Mouse (Mus musculus) stomach, embryonic 14.5 days (tissue): ENCODE results near the gene Cited2. TPM values are rescaled to one million over a fixed set of nuclear protein-coding genes. Genes with fewer than 3 reads are reported as not detected.

Source experiments
- ATAC-seq: fragments of 200-750 bp; cut with Nextera tagmentation; 2 replicates; pipeline ENCODE4 v1.8.0; 2017; ENCODE audit warnings: low read depth, moderate TSS enrichment; ENCODE audit not compliant: insufficient number of reproducible peaks, insufficient read depth, low FRiP score
- H3K27ac ChIP-seq: fragments of 300-500 bp; sonication (generic); 2 replicates; pipeline ENCODE4 v1.5.1; 2014; ENCODE audit warnings: mild to moderate bottlenecking, low read length, moderate library complexity, mixed read lengths
- H3K27me3 ChIP-seq: fragments of 300-500 bp; sonication (generic); 2 replicates; pipeline ENCODE4 v1.6.1; 2014; ENCODE audit warnings: low read length, control low read depth, mixed read lengths; ENCODE audit not compliant: control insufficient read depth, insufficient read depth
- H3K36me3 ChIP-seq: fragments of 300-500 bp; sonication (generic); 2 replicates; pipeline ENCODE4 v1.6.1; 2014; ENCODE audit warnings: mild to moderate bottlenecking, control low read depth, low read length, moderate library complexity, mixed read lengths; ENCODE audit not compliant: control insufficient read depth, insufficient read depth
- H3K4me1 ChIP-seq: fragments of 300-500 bp; sonication (generic); 2 replicates; pipeline ENCODE4 v1.6.1; 2014; ENCODE audit warnings: low read length, control low read depth, mixed read lengths; ENCODE audit not compliant: control insufficient read depth, insufficient read depth
- H3K4me2 ChIP-seq: fragments of 300-500 bp; sonication (generic); replicated peaks from 2 replicates; pipeline ENCODE4 v1.6.1; 2014; ENCODE audit warnings: low read depth, low read length, control low read depth
- H3K4me3 ChIP-seq: fragments of 300-500 bp; sonication (generic); 2 replicates; pipeline ENCODE4 v1.5.1; 2014; ENCODE audit warnings: low read depth, low read length, control low read depth
- H3K9ac ChIP-seq: fragments of 300-500 bp; sonication (generic); replicated peaks from 2 replicates; pipeline ENCODE4 v1.6.1; 2014; ENCODE audit warnings: low read depth, mild to moderate bottlenecking, control low read depth, low read length, moderate library complexity, mixed read lengths
- H3K9me3 ChIP-seq: fragments of 300-500 bp; sonication (generic); 2 replicates; pipeline ENCODE4 v1.6.1; 2016; ENCODE audit warnings: low read depth, low read length, control low read depth; ENCODE audit not compliant: control insufficient read depth
- WGBS: fragments of 180-500 bp; shearing (Covaris S2); extraction: QIAGEN DNeasy Blood & Tissue Kit; methylation state at CpG from one replicate; pipeline ENCODE4 v1.1.7; 2014; 5-methylcytosine and 5-hydroxymethylcytosine counted together
- polyA plus RNA-seq: library from polyadenylated mRNA; unstranded; fragments of >200 nt; fragmentation: Nextera tagmentation; extraction: Ambion mirVana; gene quantifications from 2 replicates; pipeline ENCODE4 v1.2.1, GENCODE M21; 2014

Gene Cited2
- polyA plus RNA-seq, 1 experiment from 2014 or later = 32.9 TPM

- Histone ChIP-seq H3K27ac (no peak overlapping the region), H3K4me3 (no peak overlapping the region), H3K4me1 (no peaks in the 10 kb centered on the region), H3K36me3 (no peaks in the 10 kb centered on the region), H3K27me3 (no peaks in the 10 kb centered on the region), H3K4me2 (no peak overlapping the region), H3K9me3 (no peaks in the 10 kb centered on the region), H3K9ac (no peak overlapping the region)
- WGBS = 16% methylated on average over 4 of the region's 4 CpGs
- ATAC-seq = no peak
These were observed 33.2 kb upstream of the Cited2 start for GRCm38 (mm10) chr10:17689806-17690205.

- Histone ChIP-seq H3K27ac (no peak overlapping the region), H3K36me3 (no peaks in the 10 kb centered on the region), H3K9ac (no peak overlapping the region), H3K4me1 (no peaks in the 10 kb centered on the region), H3K9me3 (no peaks in the 10 kb centered on the region), H3K4me2 (no peak overlapping the region), H3K27me3 (no peaks in the 10 kb centered on the region), H3K4me3 (no peak overlapping the region)
- ATAC-seq = no peak
- WGBS = 86% methylated on average over 1 of the region's 1 CpGs
These were observed 31.3 kb upstream of the Cited2 start for GRCm38 (mm10) chr10:17691709-17692108.

- Histone ChIP-seq H3K27ac (no peak overlapping the region), H3K27me3 (no peaks in the 10 kb centered on the region), H3K9ac (no peak overlapping the region), H3K4me1 (no peaks in the 10 kb centered on the region), H3K36me3 (no peaks in the 10 kb centered on the region), H3K9me3 (no peaks in the 10 kb centered on the region), H3K4me2 (no peak overlapping the region), H3K4me3 (no peak overlapping the region)
- WGBS = 86% methylated on average over 3 of the region's 3 CpGs
- no peak for ATAC-seq
These were observed 27.2 kb upstream of the Cited2 start for GRCm38 (mm10) chr10:17695801-17696200.

GRCm38 (mm10) chr10:17697376-17698265 is 25.4 kb upstream of the Cited2 start:
- no peak overlapping the region for H3K9ac ChIP-seq
- no peaks in the 10 kb centered on the region for H3K36me3 ChIP-seq
- no peak overlapping the region for H3K4me3 ChIP-seq
- no peak for ATAC-seq
- H3K4me2 ChIP-seq = no peak overlapping the region
- WGBS = 44% methylated on average over 7 of the region's 7 CpGs
- no peaks in the 10 kb centered on the region for H3K4me1 ChIP-seq
- H3K27ac ChIP-seq = no peak overlapping the region
- no peaks in the 10 kb centered on the region for H3K27me3 ChIP-seq
- no peaks in the 10 kb centered on the region for H3K9me3 ChIP-seq

- Histone ChIP-seq H3K4me1 (no peaks in the 10 kb centered on the region), H3K27me3 (no peaks in the 10 kb centered on the region), H3K36me3 (no peaks in the 10 kb centered on the region), H3K9me3 (no peaks in the 10 kb centered on the region), H3K9ac (no peak overlapping the region), H3K27ac (no peak overlapping the region), H3K4me3 (no peak overlapping the region), H3K4me2 (no peak overlapping the region)
- no peak for ATAC-seq
- whole genome bisulfite sequencing = 37% methylated on average over 4 of the region's 4 CpGs
These were observed 17.5 kb upstream of the Cited2 start for GRCm38 (mm10) chr10:17705466-17705973.

GRCm38 (mm10) chr10:17710753-17711152 is 12.3 kb upstream of the Cited2 start:
- Histone ChIP-seq H3K9ac (no peak overlapping the region), H3K36me3 (no peaks in the 10 kb centered on the region), H3K27me3 (no peaks in the 10 kb centered on the region), H3K4me2 (no peak overlapping the region), H3K4me1 (no peaks in the 10 kb centered on the region), H3K9me3 (no peaks in the 10 kb centered on the region), H3K27ac (no peak overlapping the region), H3K4me3 (no peak overlapping the region)
- ATAC-seq = no peak
- WGBS = 94% methylated on average over 3 of the region's 3 CpGs

- Histone ChIP-seq H3K4me2 (no peak overlapping the region), H3K9ac (no peak overlapping the region), H3K27me3 (no peaks in the 10 kb centered on the region), H3K4me3 (no peak overlapping the region), H3K4me1 (no peaks in the 10 kb centered on the region), H3K27ac (no peak overlapping the region), H3K9me3 (no peaks in the 10 kb centered on the region), H3K36me3 (no peaks in the 10 kb centered on the region)
- no peak for ATAC-seq
- WGBS = 91% methylated on average over 4 of the region's 4 CpGs
These were observed 3.9 kb upstream of the Cited2 start for GRCm38 (mm10) chr10:17719009-17719570.

GRCm38 (mm10) chr10:17719646-17720045 is 3.4 kb upstream of the Cited2 start:
- 85% methylated on average over 5 of the region's 5 CpGs for WGBS
- Histone ChIP-seq H3K9me3 (no peaks in the 10 kb centered on the region), H3K27ac (no peak overlapping the region), H3K4me2 (no peak overlapping the region), H3K4me3 (no peak overlapping the region), H3K4me1 (no peaks in the 10 kb centered on the region), H3K36me3 (no peaks in the 10 kb centered on the region), H3K9ac (no peak overlapping the region), H3K27me3 (no peaks in the 10 kb centered on the region)
- ATAC-seq = no peak
